Mouse (Mus musculus): ENCODE data around the gene Abracl. TPM values are rescaled to one million over a fixed set of nuclear protein-coding genes. Genes with fewer than 3 reads are reported as not detected.
A peak's percentile ranks its signal among the peaks of the same experiment; 100 is the strongest.

The Abracl gene
- polyA plus RNA-seq, 1 experiment: 1.2 TPM

DNA sequence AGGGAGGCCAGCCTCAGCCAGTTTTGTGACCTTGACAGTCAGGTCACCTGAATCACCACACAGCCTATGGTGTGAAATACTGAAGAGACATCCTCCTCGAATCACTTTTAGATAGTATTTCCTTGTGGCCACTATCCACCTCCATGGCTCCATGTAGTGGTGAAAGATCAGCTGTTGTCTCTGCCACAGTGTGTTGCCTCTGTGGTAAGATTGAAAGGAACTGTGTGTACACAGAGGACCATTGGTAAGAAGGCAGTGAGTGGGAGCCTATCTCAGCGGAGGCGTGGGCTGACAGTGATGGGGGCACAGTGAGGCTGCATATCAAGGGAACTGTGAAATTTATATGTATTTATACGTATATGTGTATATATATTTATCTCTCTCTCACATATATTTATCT lies 38.4 kb upstream of the Abracl start:
- no peaks in the 10 kb centered on the region for H3K27me3 ChIP-seq (ENCODE audit: control insufficient read depth)
- peaks cover 12% of the 10 kb centered on the region for H3K4me1 ChIP-seq (ENCODE audit: control insufficient read depth)
- H3K9me3 ChIP-seq (ENCODE audit: control insufficient read depth, low read length): no peaks in the 10 kb centered on the region
- TF ChIP-seq GATA1 (IDR thresholded peaks at IDR 0.05; ENCODE audit: low read length) (no peak), TAL1 (IDR thresholded peaks at IDR 0.05; ENCODE audit: low read length) (no peak)
- H3K4me3 ChIP-seq (replicated peaks): no peak overlapping the region
- H3K36me3 ChIP-seq (ENCODE audit: control insufficient read depth): no peaks in the 10 kb centered on the region

DNA sequence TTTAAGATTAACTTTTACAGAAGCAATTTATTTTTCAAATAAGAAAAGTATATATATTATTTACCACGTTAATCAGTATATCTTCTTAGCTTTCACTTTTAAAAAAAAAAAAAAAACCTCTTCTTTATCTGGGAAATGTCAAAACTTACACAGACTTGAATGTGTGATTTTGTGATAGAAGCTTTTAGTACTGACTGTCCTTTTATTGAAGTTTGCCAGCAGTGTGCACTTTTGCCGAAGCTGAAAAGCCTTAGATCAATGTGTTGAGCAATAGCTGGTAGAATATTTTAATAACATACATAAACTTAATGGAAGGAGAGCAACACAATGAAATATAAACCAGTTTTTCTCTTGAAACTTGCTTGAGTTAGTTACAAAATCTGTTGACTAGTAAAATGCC lies 37.7 kb upstream of the Abracl start:
- H3K27me3 ChIP-seq (ENCODE audit: control insufficient read depth): no peaks in the 10 kb centered on the region
- H3K4me3 ChIP-seq (replicated peaks): no peak overlapping the region
- H3K9me3 ChIP-seq (ENCODE audit: control insufficient read depth, low read length): no peaks in the 10 kb centered on the region
- TF ChIP-seq GATA1 (IDR thresholded peaks at IDR 0.05; ENCODE audit: low read length) (no peak), TAL1 (IDR thresholded peaks at IDR 0.05; ENCODE audit: low read length) (no peak)
- peaks cover 19% of the 10 kb centered on the region for H3K4me1 ChIP-seq (ENCODE audit: control insufficient read depth)
- no peaks in the 10 kb centered on the region for H3K36me3 ChIP-seq (ENCODE audit: control insufficient read depth)

GRCm38 (mm10) chr10:18059807-18060206 lies 36.7 kb upstream of the Abracl start:
- no peaks in the 10 kb centered on the region for H3K36me3 ChIP-seq (ENCODE audit: control insufficient read depth)
- H3K9me3 ChIP-seq (ENCODE audit: control insufficient read depth, low read length): no peaks in the 10 kb centered on the region
- TF ChIP-seq TAL1 (IDR thresholded peaks at IDR 0.05; ENCODE audit: low read length) (no peak), GATA1 (IDR thresholded peaks at IDR 0.05; ENCODE audit: low read length) (no peak)
- H3K27me3 ChIP-seq (ENCODE audit: control insufficient read depth): no peaks in the 10 kb centered on the region
- H3K4me1 ChIP-seq (ENCODE audit: control insufficient read depth): peaks cover 23% of the 10 kb centered on the region
- H3K4me3 ChIP-seq (replicated peaks): no peak overlapping the region

- peaks cover 23% of the 10 kb centered on the region for H3K4me1 ChIP-seq (ENCODE audit: control insufficient read depth)
- TF ChIP-seq TAL1 (IDR thresholded peaks at IDR 0.05; ENCODE audit: low read length) (no peak), GATA1 (IDR thresholded peaks at IDR 0.05; ENCODE audit: low read length) (no peak)
- H3K4me3 ChIP-seq (replicated peaks): no peak overlapping the region
- no peaks in the 10 kb centered on the region for H3K9me3 ChIP-seq (ENCODE audit: control insufficient read depth, low read length)
- H3K36me3 ChIP-seq (ENCODE audit: control insufficient read depth): no peaks in the 10 kb centered on the region
- no peaks in the 10 kb centered on the region for H3K27me3 ChIP-seq (ENCODE audit: control insufficient read depth)
Measured at GRCm38 (mm10) chr10:18058681-18059338, 35.7 kb upstream of the Abracl start.

- Histone ChIP-seq H3K27me3 (ENCODE audit: control insufficient read depth) (no peaks in the 10 kb centered on the region), H3K36me3 (ENCODE audit: control insufficient read depth) (no peaks in the 10 kb centered on the region), H3K9me3 (ENCODE audit: control insufficient read depth, low read length) (no peaks in the 10 kb centered on the region), H3K4me1 (ENCODE audit: control insufficient read depth) (peaks cover 23% of the 10 kb centered on the region), H3K4me3 (replicated peaks) (peak overlapping the region; percentile 85)
- TF ChIP-seq GATA1 (IDR thresholded peaks at IDR 0.05; ENCODE audit: low read length): no peak
- no peak for TF ChIP-seq TAL1 (IDR thresholded peaks at IDR 0.05; ENCODE audit: low read length)
Measured at GRCm38 (mm10) chr10:18056391-18056745, 33.3 kb upstream of the Abracl start.

GRCm38 (mm10) chr10:18055696-18056390 lies 32.8 kb upstream of the Abracl start, which contains the start of gene Reps1:
Gene Reps1 (plus strand): TSS chr10:18055861.
- no peaks in the 10 kb centered on the region for H3K36me3 ChIP-seq (ENCODE audit: control insufficient read depth)

DNA sequence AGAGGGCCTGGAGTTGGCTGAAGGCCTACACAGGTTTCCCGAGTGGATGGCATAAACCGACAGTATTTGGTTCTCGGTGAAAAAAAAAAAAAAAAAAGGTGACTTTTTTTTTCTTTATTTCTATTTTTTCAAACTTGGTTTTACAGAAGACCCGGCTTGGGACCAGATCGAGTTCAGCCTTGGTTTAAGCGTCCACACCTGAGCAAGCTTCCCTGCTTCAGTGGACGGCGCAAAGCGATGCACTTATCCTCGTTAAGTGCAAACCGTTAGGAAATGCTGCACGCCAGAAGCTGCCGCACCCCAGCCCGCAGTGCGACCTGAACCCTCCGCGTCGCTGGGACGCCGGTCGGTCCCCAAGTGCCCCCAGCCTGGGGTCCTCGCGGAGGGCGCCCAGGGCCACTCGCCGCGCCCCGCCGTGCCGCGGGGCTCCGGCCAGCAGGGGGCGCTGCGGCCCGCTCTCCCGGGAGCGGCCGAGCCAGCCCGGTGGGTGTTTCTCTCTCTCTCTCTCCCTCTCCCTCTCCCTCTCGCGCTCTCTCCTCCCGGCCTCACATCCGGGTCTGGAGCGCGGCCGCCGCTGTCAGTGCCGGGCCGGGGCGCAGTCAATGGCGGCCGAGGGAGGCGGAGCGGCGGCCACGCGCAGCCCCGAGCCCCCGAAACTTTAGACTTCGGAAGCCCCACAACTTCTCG lies 32.1 kb upstream of the Abracl start:
- Histone ChIP-seq H3K9me3 (ENCODE audit: control insufficient read depth, low read length) (no peaks in the 10 kb centered on the region), H3K36me3 (ENCODE audit: control insufficient read depth) (no peaks in the 10 kb centered on the region), H3K4me1 (ENCODE audit: control insufficient read depth) (peaks cover 23% of the 10 kb centered on the region), H3K4me3 (replicated peaks) (peak overlapping the region; percentile 85), H3K27me3 (ENCODE audit: control insufficient read depth) (no peaks in the 10 kb centered on the region)
- no peak for TF ChIP-seq TAL1 (IDR thresholded peaks at IDR 0.05; ENCODE audit: low read length)
- no peak for TF ChIP-seq GATA1 (IDR thresholded peaks at IDR 0.05; ENCODE audit: low read length)

More at GRCm38 (mm10) chr10:18055696-18056390, 32.8 kb upstream of the Abracl start, which contains the start of gene Reps1:
- Histone ChIP-seq H3K4me1 (ENCODE audit: control insufficient read depth) (peaks cover 23% of the 10 kb centered on the region), H3K9me3 (ENCODE audit: control insufficient read depth, low read length) (no peaks in the 10 kb centered on the region), H3K27me3 (ENCODE audit: control insufficient read depth) (no peaks in the 10 kb centered on the region), H3K4me3 (replicated peaks) (peak within 1 kb of the TSS; percentile 85)
- no peak for TF ChIP-seq GATA1 (IDR thresholded peaks at IDR 0.05; ENCODE audit: low read length)
- TF ChIP-seq TAL1 (IDR thresholded peaks at IDR 0.05; ENCODE audit: low read length): no peak

DNA sequence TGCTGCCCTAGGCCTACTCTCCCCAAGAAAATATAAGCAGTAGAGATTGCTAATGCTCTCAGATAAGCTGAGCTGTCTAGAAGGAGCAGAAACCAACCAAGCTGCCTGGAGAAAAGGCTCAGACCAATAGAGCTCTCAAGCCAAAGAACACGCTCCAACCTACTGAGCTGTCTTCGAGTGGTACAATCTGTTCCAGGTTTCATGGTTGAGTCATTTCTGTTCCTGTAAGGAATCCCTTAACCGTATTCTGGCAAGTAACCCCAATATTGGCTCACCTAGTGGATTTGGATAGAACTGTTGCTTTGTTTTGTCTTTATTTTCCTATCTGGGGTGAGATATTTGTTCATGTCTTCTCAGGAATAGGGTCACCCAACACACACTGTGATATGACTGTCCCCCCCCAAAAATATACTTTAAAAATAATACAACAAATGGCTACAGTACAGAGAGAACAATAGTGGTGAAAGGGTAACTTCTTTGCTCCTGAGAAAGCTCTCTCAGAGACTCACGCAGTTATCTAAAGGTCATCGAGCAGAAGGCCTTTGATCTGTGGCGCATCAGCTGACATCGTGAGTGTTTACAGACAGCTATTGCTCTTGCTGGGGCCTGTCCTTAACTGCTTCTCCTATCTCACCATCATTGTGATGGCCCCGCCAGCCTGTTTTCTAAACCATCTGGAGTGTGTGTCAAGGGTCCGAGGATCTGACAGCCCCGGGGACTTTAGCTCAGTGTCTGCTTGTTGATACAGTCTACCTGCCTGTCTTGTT lies 24.5 kb upstream of the Abracl start:
- Histone ChIP-seq H3K36me3 (ENCODE audit: control insufficient read depth) (no peaks in the 10 kb centered on the region), H3K4me3 (replicated peaks) (no peak overlapping the region), H3K27me3 (ENCODE audit: control insufficient read depth) (no peaks in the 10 kb centered on the region), H3K4me1 (ENCODE audit: control insufficient read depth) (no peaks in the 10 kb centered on the region), H3K9me3 (ENCODE audit: control insufficient read depth, low read length) (no peaks in the 10 kb centered on the region)
- TF ChIP-seq TAL1 (IDR thresholded peaks at IDR 0.05; ENCODE audit: low read length) (no peak), GATA1 (IDR thresholded peaks at IDR 0.05; ENCODE audit: low read length) (no peak)
